13 mouse cellular contexts compared by ENCODE assay signal in genomic region chr17:80180468-80180867, GRCm38 (mm10). TPM values are rescaled to one million over a fixed set of nuclear protein-coding genes. Genes with fewer than 3 reads are reported as not detected.
A peak's percentile ranks its signal among the peaks of the same experiment; 100 is the strongest.
DNase-seq lines count a peak whose midpoint lies in the region; ATAC-seq and TF ChIP-seq lines count a peak whose summit lies in the region.
"Had no signal": no experiment of that assay in that cellular context is flagged by ENCODE, and none has a peak within 500 bp of the region (broad histone marks: within the 10 kb centered on the region; RNA-seq: fewer than 3 reads in every experiment).

No protein-coding gene starts in this region.

- DNase-seq in heart, postnatal 25 days (ENCODE audit: low spot score) = no peak
- no peak for DNase-seq in lung, embryonic 14.5 days
- DNase-seq in lung, adult 18-20 months = no peak
- no peak for DNase-seq in left cerebral cortex, adult 2 months (ENCODE audit: extremely low spot score in 1 of 2, low spot score in 2 of 2)

- no peak overlapping the region for H3K9ac ChIP-seq in heart, embryonic 13.5 days
- H3K9ac ChIP-seq in lung, embryonic 14.5 days = no peak overlapping the region
- no peak overlapping the region for H3K9ac ChIP-seq in limb, embryonic 12.5 days (replicated peaks)
- no peak overlapping the region for H3K9ac ChIP-seq in neural tube, embryonic 15.5 days (replicated peaks)

- no peak for ATAC-seq in heart, embryonic 13.5 days (ENCODE audit: extremely low read depth, insufficient number of reproducible peaks, low FRiP score, low TSS enrichment)
- ATAC-seq in lung, embryonic 14.5 days (ENCODE audit: insufficient read depth) = peak; percentile 66; the same call in 1 of the 2 replicates
- ATAC-seq in limb, embryonic 12.5 days (ENCODE audit: insufficient number of reproducible peaks, insufficient read depth, low FRiP score, low TSS enrichment, low read depth) = peak; percentile 46
- no peak for ATAC-seq in neural tube, embryonic 15.5 days (ENCODE audit: low FRiP score)
- ATAC-seq in cerebellum, adult (ENCODE audit: insufficient number of reproducible peaks, low FRiP score, low TSS enrichment) = no peak

- H3K27ac ChIP-seq in heart, embryonic 13.5 days (replicated peaks) = no peak overlapping the region
- H3K27ac ChIP-seq in lung, embryonic 14.5 days (ENCODE audit: low read depth) = no peak overlapping the region
- H3K27ac ChIP-seq in limb, embryonic 12.5 days = no peak overlapping the region
- H3K27ac ChIP-seq in neural tube, embryonic 15.5 days (replicated peaks) = no peak overlapping the region
- no peak overlapping the region for H3K27ac ChIP-seq in left cerebral cortex, adult 2 months
- H3K27ac ChIP-seq: heart, embryonic 10.5 days had no signal

- H3K4me1 ChIP-seq in heart, embryonic 13.5 days = peaks cover 4% of the 10 kb centered on the region; the same call in 1 of the 2 replicates
- no peaks in the 10 kb centered on the region for H3K4me1 ChIP-seq in lung, embryonic 14.5 days (ENCODE audit: insufficient read depth)
- H3K4me1 ChIP-seq in limb, embryonic 12.5 days (replicated peaks) = no peaks in the 10 kb centered on the region
- H3K4me1 ChIP-seq in neural tube, embryonic 15.5 days = no peaks in the 10 kb centered on the region

- no peaks in the 10 kb centered on the region for H3K27me3 ChIP-seq in heart, embryonic 13.5 days (replicated peaks)
- no peaks in the 10 kb centered on the region for H3K27me3 ChIP-seq in lung, embryonic 14.5 days (ENCODE audit: insufficient read depth, low read length)
- H3K27me3 ChIP-seq in limb, embryonic 12.5 days = no peaks in the 10 kb centered on the region
- no peaks in the 10 kb centered on the region for H3K27me3 ChIP-seq in neural tube, embryonic 15.5 days (replicated peaks)

- H3K4me3 ChIP-seq in heart, embryonic 13.5 days = no peak overlapping the region
- no peak overlapping the region for H3K4me3 ChIP-seq in lung, embryonic 14.5 days (ENCODE audit: low read depth, low read length)
- H3K4me3 ChIP-seq in limb, embryonic 12.5 days (replicated peaks) = no peak overlapping the region
- H3K4me3 ChIP-seq in neural tube, embryonic 15.5 days (replicated peaks) = no peak overlapping the region
- no peak overlapping the region for H3K4me3 ChIP-seq in left cerebral cortex, adult 2 months
- H3K4me3 ChIP-seq: erythroblast, embryonic 14.5 days; heart, embryonic 10.5 days; megakaryocyte, embryonic 14.5 days had no signal

- no peak for TF ChIP-seq CTCF in lung, embryonic 14.5 days (IDR thresholded peaks at IDR 0.05; ENCODE audit: low read depth)
- no peak for TF ChIP-seq CTCF in left cerebral cortex, adult 2 months (IDR thresholded peaks at IDR 0.05)

- no peaks in the 10 kb centered on the region for H3K9me3 ChIP-seq in heart, embryonic 13.5 days
- H3K9me3 ChIP-seq in lung, embryonic 14.5 days (ENCODE audit: low read depth, low read length) = no peaks in the 10 kb centered on the region
- no peaks in the 10 kb centered on the region for H3K9me3 ChIP-seq in limb, embryonic 12.5 days
- H3K9me3 ChIP-seq in neural tube, embryonic 15.5 days (replicated peaks) = no peaks in the 10 kb centered on the region
- H3K9me3 ChIP-seq: heart, embryonic 10.5 days; megakaryocyte, embryonic 14.5 days had no signal

- 0 out of 2 replicates have a peak overlapping the region, but pooled peaks have one; percentile 13 for H3K4me2 ChIP-seq in heart, embryonic 13.5 days
- H3K4me2 ChIP-seq in lung, embryonic 14.5 days = no peak overlapping the region
- no peak overlapping the region for H3K4me2 ChIP-seq in limb, embryonic 12.5 days
- H3K4me2 ChIP-seq in neural tube, embryonic 15.5 days = 0 out of 2 replicates have a peak overlapping the region, but pooled peaks have one; percentile 22

- intact Hi-C loops in heart, postnatal 25 days (cut with DNase I) = loop anchor here (1.0 to 5.0 kb wide), 2 partner anchors 132 to 318 kb away; no protein-coding TSS in a partner anchor
- intact Hi-C loops in left cerebral cortex, adult 2 months (cut with DNase I) = loop anchor here (1.0 to 10.0 kb wide), 3 partner anchors 132 to 476 kb away; no protein-coding TSS in a partner anchor

- H3K36me3 ChIP-seq in heart, embryonic 13.5 days = no peaks in the 10 kb centered on the region
- no peaks in the 10 kb centered on the region for H3K36me3 ChIP-seq in lung, embryonic 14.5 days (ENCODE audit: insufficient read depth)
- H3K36me3 ChIP-seq in limb, embryonic 12.5 days = no peaks in the 10 kb centered on the region
- H3K36me3 ChIP-seq in neural tube, embryonic 15.5 days = no peaks in the 10 kb centered on the region
- H3K36me3 ChIP-seq: heart, embryonic 10.5 days had no signal

RNA-seq across cellular contexts. Expression of gene Srsf7, which starts 26.6 kb away (rescaled TPM):
- 297 and 314 TPM in 2 replicates for polyA plus RNA-seq in heart, embryonic 13.5 days (2015; fragmentation: Nextera tagmentation; extraction: Ambion mirVana)
- 10 to 100 TPM; 36.9 to 41.9 TPM for total RNA-seq in heart, postnatal 25 days (2021)
- polyA plus RNA-seq in lung, embryonic 14.5 days (2014; fragmentation: Nextera tagmentation; extraction: Ambion mirVana) = 732 and 736 TPM in 2 replicates
- 834 and 852 TPM in 2 replicates for polyA plus RNA-seq in limb, embryonic 12.5 days (2016; fragmentation: Nextera tagmentation; extraction: Ambion mirVana)
- polyA plus RNA-seq in neural tube, embryonic 15.5 days (2015; fragmentation: Nextera tagmentation; extraction: Ambion mirVana) = 356 and 410 TPM in 2 replicates
- total RNA-seq in left cerebral cortex, adult 2 months (2021) = 100 to 1,000 TPM; 103 to 115 TPM

RNA-seq across cellular contexts. Expression of gene Ttc39d, which starts 26.8 kb away (rescaled TPM):
- 0.05 and 0.08 TPM in 2 replicates for polyA plus RNA-seq in heart, embryonic 13.5 days (2015; fragmentation: Nextera tagmentation; extraction: Ambion mirVana)
- total RNA-seq in heart, postnatal 25 days (2021) = not detected
- polyA plus RNA-seq in lung, embryonic 14.5 days (2014; fragmentation: Nextera tagmentation; extraction: Ambion mirVana) = 0.07 TPM in 1 of 2 replicates, not detected in the other
- polyA plus RNA-seq in limb, embryonic 12.5 days (2016; fragmentation: Nextera tagmentation; extraction: Ambion mirVana) = not detected in 2 replicates
- 0.10 TPM in 1 of 2 replicates, not detected in the other for polyA plus RNA-seq in neural tube, embryonic 15.5 days (2015; fragmentation: Nextera tagmentation; extraction: Ambion mirVana)
- under 1 TPM in 1 of 2 experiments, not detected in 1; 0.18 TPM for total RNA-seq in left cerebral cortex, adult 2 months (2021)
- total RNA-seq: neutrophil, adult 5-6 weeks had no signal
- polyA plus RNA-seq: erythroblast, embryonic 14.5 days; heart, embryonic 10.5 days; large intestine, adult 2 months had no signal

RNA-seq across cellular contexts. Expression of gene Gemin6, which starts 43.8 kb away (rescaled TPM):
- 24.7 and 32.3 TPM in 2 replicates for polyA plus RNA-seq in heart, embryonic 13.5 days (2015; fragmentation: Nextera tagmentation; extraction: Ambion mirVana)
- 1 to 10 TPM; 3.1 to 4.0 TPM for total RNA-seq in heart, postnatal 25 days (2021)
- polyA plus RNA-seq in lung, embryonic 14.5 days (2014; fragmentation: Nextera tagmentation; extraction: Ambion mirVana) = 45.5 and 46.7 TPM in 2 replicates
- 36.2 and 41.1 TPM in 2 replicates for polyA plus RNA-seq in limb, embryonic 12.5 days (2016; fragmentation: Nextera tagmentation; extraction: Ambion mirVana)
- polyA plus RNA-seq in neural tube, embryonic 15.5 days (2015; fragmentation: Nextera tagmentation; extraction: Ambion mirVana) = 18.8 and 23.9 TPM in 2 replicates
- total RNA-seq in left cerebral cortex, adult 2 months (2021) = 1 to 10 TPM; 5.3 to 5.9 TPM
- polyA plus RNA-seq: erythroblast, embryonic 14.5 days had no signal

RNA-seq across cellular contexts. Expression of gene Galm, which starts 53.2 kb away (rescaled TPM):
- polyA plus RNA-seq in heart, embryonic 13.5 days (2015; fragmentation: Nextera tagmentation; extraction: Ambion mirVana) = 12.1 and 13.0 TPM in 2 replicates
- 10 to 100 TPM; 14.1 to 14.5 TPM for total RNA-seq in heart, postnatal 25 days (2021)
- 15.8 and 19.2 TPM in 2 replicates for polyA plus RNA-seq in lung, embryonic 14.5 days (2014; fragmentation: Nextera tagmentation; extraction: Ambion mirVana)
- polyA plus RNA-seq in limb, embryonic 12.5 days (2016; fragmentation: Nextera tagmentation; extraction: Ambion mirVana) = 14.9 and 15.3 TPM in 2 replicates
- polyA plus RNA-seq in neural tube, embryonic 15.5 days (2015; fragmentation: Nextera tagmentation; extraction: Ambion mirVana) = 1.9 and 4.0 TPM in 2 replicates
- 1 to 10 TPM; 1.8 to 2.6 TPM for total RNA-seq in left cerebral cortex, adult 2 months (2021)
- polyA plus RNA-seq: erythroblast, embryonic 14.5 days had no signal

Comparison
In these comparisons a context has a peak if more than half of its experiments do, and no peak if none do; other contexts are left out.
1. ATAC-seq: peak in lung, embryonic 14.5 days (single experiment) and limb, embryonic 12.5 days (single experiment); none in heart, embryonic 13.5 days (single experiment), neural tube, embryonic 15.5 days (single experiment) and cerebellum, adult (single experiment).
2. H3K4me2 ChIP-seq: peak in heart, embryonic 13.5 days (single experiment) and neural tube, embryonic 15.5 days (single experiment); none in lung, embryonic 14.5 days (single experiment) and limb, embryonic 12.5 days (single experiment).